Mouse (Mus musculus) neural tube, embryonic 13.5 days (tissue): ENCODE results near the gene Vangl2. TPM values are rescaled to one million over a fixed set of nuclear protein-coding genes. Genes with fewer than 3 reads are reported as not detected.
"Not testable (repeated sequence)": the region's sequence is repeated elsewhere in the genome, so short reads cannot be mapped to it uniquely, and the experiment has no call there.

Source experiments
- ATAC-seq: fragments of 200-750 bp; cut with Nextera tagmentation; 2 replicates; pipeline ENCODE4 v1.8.0; 2017; ENCODE audit warnings: low read depth, mild to moderate bottlenecking, moderate TSS enrichment, moderate library complexity
- H3K27ac ChIP-seq: fragments of 300-500 bp; sonication (generic); replicated peaks from 2 replicates; pipeline ENCODE4 v1.5.1; 2015; ENCODE audit warnings: moderate library complexity, mild to moderate bottlenecking, inconsistent platforms
- H3K27me3 ChIP-seq: fragments of 300-500 bp; sonication (generic); 2 replicates; pipeline ENCODE4 v1.6.1; 2015; ENCODE audit warnings: mild to moderate bottlenecking, inconsistent platforms
- H3K36me3 ChIP-seq: fragments of 300-500 bp; sonication (generic); 2 replicates; pipeline ENCODE4 v1.6.1; 2015; ENCODE audit warnings: mild to moderate bottlenecking, inconsistent platforms
- H3K4me1 ChIP-seq: fragments of 300-500 bp; sonication (generic); replicated peaks from 2 replicates; pipeline ENCODE4 v1.6.1; 2015; ENCODE audit warnings: inconsistent platforms
- H3K4me2 ChIP-seq: fragments of 300-500 bp; sonication (generic); 2 replicates; pipeline ENCODE4 v1.6.1; 2015; ENCODE audit warnings: inconsistent platforms, mild to moderate bottlenecking, moderate library complexity
- H3K4me3 ChIP-seq: fragments of 300-500 bp; sonication (generic); 2 replicates; pipeline ENCODE4 v1.5.1; 2015; ENCODE audit warnings: mild to moderate bottlenecking, inconsistent platforms
- H3K9ac ChIP-seq: fragments of 300-500 bp; sonication (generic); 2 replicates; pipeline ENCODE4 v1.6.1; 2015; ENCODE audit warnings: moderate library complexity, mild to moderate bottlenecking, inconsistent platforms
- H3K9me3 ChIP-seq: fragments of 300-500 bp; sonication (generic); 2 replicates; pipeline ENCODE4 v1.6.1; 2016; ENCODE audit warnings: inconsistent platforms
- WGBS: fragments of 180-500 bp; shearing (Covaris S2); methylation state at CpG from one replicate; pipeline ENCODE4 v1.1.7; 2015; 5-methylcytosine and 5-hydroxymethylcytosine counted together
- polyA plus RNA-seq: library from polyadenylated mRNA; unstranded; fragments of >200 nt; fragmentation: Nextera tagmentation; extraction: Ambion mirVana; gene quantifications from 2 replicates; pipeline ENCODE4 v1.2.1, GENCODE M21; 2015

The Vangl2 gene
- polyA plus RNA-seq, 1 experiment from 2014 or later = 50.5 TPM

DNA sequence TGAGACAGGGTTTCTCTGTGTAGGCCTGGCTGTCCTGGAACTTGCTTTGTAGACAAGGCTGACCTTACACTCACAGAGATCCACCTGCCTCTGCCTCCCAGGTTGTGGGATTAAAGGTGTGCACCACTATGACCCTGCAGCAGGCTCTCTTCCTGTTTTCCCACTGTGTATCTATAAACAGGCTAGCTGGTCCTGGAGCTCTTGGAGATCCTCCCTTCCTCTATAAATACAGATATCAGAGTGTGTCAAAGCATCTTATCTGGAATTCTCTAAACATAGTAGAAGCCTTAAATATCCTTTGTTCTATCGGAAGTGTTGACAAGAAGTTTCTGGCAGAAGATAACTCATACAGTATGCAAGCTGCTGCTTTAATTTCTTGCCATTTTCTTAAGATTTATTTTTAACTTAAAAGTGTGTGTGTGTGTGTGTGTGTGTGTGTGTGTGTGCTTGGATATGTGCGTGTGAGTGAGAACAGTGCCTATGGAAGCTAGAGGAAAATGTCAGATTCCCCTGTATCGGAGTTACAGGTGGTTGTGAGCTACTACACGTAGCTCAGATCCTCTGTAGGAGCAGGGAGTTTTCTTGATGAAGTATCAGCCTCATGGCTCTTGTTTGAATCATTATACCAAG is 35.2 kb downstream of the Vangl2 start:
- Histone ChIP-seq H3K9ac (no peak overlapping the region), H3K27me3 (no peaks in the 10 kb centered on the region), H3K36me3 (no peaks in the 10 kb centered on the region), H3K9me3 (peaks cover 4% of the 10 kb centered on the region; the same call in 1 of the 2 replicates), H3K4me1 (no peaks in the 10 kb centered on the region), H3K4me2 (no peak overlapping the region), H3K4me3 (no peak overlapping the region), H3K27ac (no peak overlapping the region)
- ATAC-seq = no peak
- 81% methylated on average over 4 of the region's 4 CpGs for WGBS

DNA sequence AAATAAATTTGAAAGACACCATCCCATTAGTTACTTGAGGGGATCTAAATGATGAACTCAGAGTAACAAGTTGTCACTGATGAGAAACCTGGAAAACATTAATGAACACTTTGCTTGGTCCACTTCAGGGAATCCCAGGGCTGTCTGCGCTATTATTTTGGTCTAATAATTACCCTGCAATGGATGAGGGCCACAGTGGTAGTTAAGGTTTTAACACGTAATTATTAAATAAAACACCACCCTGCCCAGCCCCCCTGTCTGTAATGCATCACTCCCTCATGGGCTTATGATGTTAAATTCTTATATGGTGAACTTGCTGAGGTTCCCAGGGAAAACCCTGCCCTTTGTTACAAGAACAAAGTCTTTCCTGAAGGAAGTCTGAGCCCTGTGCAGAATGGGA is 36.4 kb downstream of the Vangl2 start:
- Histone ChIP-seq H3K27ac (no peak overlapping the region), H3K9me3 (peaks cover 10% of the 10 kb centered on the region; the same call in 1 of the 2 replicates), H3K9ac (no peak overlapping the region), H3K36me3 (no peaks in the 10 kb centered on the region), H3K4me3 (no peak overlapping the region), H3K4me1 (no peaks in the 10 kb centered on the region), H3K27me3 (no peaks in the 10 kb centered on the region), H3K4me2 (no peak overlapping the region)
- ATAC-seq = no peak
- 82% methylated on average over 2 of the region's 2 CpGs for WGBS

DNA sequence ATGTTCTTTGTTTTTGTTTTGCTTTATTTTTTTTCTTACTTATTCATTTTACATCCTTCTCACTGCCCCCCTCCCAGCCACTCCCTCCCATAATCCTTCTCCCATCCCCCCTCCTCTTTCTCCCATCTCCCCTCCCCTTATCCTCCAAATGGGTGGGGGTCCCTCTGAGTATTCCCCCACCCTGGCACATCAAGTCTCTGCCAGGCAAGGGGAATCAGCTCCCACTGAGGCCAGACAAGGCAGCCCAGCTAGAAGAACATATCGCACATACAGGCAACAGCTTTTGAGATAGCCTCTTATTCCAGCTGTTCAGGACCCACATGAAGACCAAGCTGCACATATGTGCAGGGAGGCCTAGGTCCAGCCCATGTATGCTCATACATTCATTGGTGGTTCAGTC is 44.1 kb downstream of the Vangl2 start:
- H3K9ac ChIP-seq = no peak overlapping the region
- no peak overlapping the region for H3K4me3 ChIP-seq
- WGBS = 96% methylated on average over 1 of the region's 1 CpGs
- H3K27ac ChIP-seq = no peak overlapping the region
- H3K4me2 ChIP-seq = no peak overlapping the region
- no peak for ATAC-seq
- H3K27me3 ChIP-seq = no peaks in the 10 kb centered on the region
- H3K4me1 ChIP-seq = no peaks in the 10 kb centered on the region
- H3K9me3 ChIP-seq = peaks cover 12% of the 10 kb centered on the region; the same call in 1 of the 2 replicates
- no peaks in the 10 kb centered on the region for H3K36me3 ChIP-seq

DNA sequence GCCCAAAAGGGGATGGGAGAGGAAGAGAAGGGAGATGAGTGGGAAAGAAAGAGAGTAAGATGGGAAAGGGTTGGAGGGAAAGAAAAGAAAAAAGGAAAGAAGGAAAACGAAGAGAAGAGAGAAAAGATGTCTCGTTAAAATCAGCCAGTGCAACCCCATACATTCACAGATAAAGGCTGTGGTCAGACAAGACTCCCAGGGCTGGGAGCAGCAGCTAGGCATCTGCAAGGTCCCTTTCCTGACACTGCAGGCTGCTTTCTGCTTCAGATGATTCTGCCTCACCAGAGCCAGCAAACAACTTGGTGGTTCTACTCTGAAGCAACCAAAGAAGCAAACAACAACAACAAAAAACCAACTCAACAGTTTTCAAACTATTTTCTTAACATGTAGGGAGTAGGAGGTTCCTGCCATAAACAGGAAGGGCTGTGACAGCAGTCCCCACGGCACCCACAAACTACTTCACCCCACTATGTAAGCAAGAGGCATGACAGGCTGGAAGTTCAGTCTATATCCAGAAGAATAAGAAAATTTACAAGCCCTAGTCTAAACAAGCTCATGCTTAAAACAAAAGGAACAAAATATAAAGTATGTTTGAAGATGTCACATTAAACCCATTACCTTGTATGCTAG is 44.8 kb downstream of the Vangl2 start:
- no peaks in the 10 kb centered on the region for H3K4me1 ChIP-seq
- no peak for ATAC-seq
- H3K9ac ChIP-seq = no peak overlapping the region
- no peaks in the 10 kb centered on the region for H3K27me3 ChIP-seq
- H3K36me3 ChIP-seq = no peaks in the 10 kb centered on the region
- H3K9me3 ChIP-seq = peaks cover 12% of the 10 kb centered on the region; the same call in 1 of the 2 replicates
- H3K4me3 ChIP-seq = no peak overlapping the region
- no peak overlapping the region for H3K4me2 ChIP-seq
- no peak overlapping the region for H3K27ac ChIP-seq
- WGBS = 86% methylated on average over 3 of the region's 3 CpGs

DNA sequence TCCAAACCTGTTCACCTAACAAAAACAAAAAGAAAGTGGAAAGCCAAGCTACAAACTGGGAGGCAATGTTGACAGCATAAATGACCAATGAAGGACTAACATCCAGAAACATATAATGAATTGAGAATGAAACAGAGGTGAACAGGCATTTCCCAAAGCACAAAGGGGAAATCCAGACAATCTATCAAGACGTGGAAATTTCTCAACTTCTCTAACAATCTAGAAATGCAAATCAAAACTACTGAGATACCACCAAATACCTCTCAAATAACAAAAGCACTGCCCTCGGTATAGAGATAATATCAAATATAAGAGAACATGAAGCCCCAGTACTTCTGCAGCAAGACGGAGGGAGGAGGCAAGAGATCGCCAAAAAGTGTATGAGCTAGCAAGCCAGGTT is 45.5 kb downstream of the Vangl2 start:
- Histone ChIP-seq H3K9ac (no peak overlapping the region), H3K36me3 (no peaks in the 10 kb centered on the region), H3K9me3 (peaks cover 8% of the 10 kb centered on the region; the same call in 1 of the 2 replicates), H3K4me1 (no peaks in the 10 kb centered on the region), H3K4me3 (no peak overlapping the region), H3K27me3 (no peaks in the 10 kb centered on the region), H3K27ac (no peak overlapping the region), H3K4me2 (no peak overlapping the region)
- 79% methylated on average over 4 of the region's 4 CpGs for WGBS
- ATAC-seq = no peak

DNA sequence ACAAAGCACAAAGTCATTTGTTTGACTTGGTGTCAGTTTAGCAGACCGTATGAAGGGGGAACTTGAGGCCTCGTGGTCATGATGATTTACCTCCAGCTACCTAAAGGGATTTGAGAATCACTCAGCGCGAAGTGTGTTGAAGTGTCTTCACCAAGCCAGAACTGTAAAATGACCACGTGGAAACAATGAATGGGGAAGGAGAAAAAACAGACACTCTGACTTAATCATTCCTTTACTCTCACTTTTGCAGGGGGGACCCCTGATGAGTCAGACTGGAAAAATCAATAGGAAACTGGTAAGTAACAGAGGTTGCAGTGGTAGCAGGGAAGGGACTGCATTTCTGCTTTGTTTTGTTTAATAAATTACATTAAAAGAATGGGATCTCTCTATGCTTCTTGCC is 46.1 kb downstream of the Vangl2 start:
- 67% methylated on average over 5 of the region's 5 CpGs for WGBS
- ATAC-seq = no peak

DNA sequence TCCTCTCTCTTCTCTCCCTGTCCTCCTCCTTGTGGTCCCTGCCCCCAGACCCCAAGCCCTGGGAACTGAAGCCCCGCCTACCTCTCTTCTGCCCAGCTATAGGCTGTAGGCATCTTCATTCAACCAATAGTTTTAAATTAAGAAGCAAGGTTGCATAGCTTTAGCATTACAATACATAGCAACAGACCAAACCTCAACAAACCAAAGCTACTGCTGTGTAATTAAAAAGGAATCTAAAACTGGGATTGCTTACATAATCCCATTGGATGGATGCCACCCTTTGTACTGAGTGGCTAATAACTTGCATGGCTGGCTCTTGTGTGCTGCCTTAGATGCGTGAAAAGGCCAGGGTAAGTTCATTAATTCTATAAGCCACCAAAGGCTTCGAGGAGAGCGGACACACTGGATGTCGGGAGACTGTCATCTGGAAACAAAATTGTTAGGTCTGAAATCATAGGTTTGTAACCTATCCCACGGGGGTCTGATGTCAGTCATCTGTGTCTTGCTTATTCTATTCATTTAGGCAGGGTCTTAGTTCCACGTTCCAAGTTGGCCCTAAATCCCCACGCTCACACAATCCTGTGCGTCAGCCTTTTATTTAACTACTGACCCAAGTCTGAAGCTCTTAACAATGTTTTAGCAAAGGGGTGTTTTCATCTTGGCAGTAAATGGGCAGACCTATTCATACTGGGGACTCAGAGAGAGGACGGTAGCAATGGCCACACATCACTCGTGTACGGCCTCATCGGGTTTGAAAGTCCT is 48.1 kb downstream of the Vangl2 start:
- H3K9ac ChIP-seq = no peak overlapping the region
- H3K27ac ChIP-seq = no peak overlapping the region
- H3K4me2 ChIP-seq = no peak overlapping the region
- no peak for ATAC-seq
- no peaks in the 10 kb centered on the region for H3K36me3 ChIP-seq
- no peak overlapping the region for H3K4me3 ChIP-seq
- H3K27me3 ChIP-seq = no peaks in the 10 kb centered on the region
- no peaks in the 10 kb centered on the region for H3K9me3 ChIP-seq
- 82% methylated on average over 13 of the region's 13 CpGs for WGBS
- H3K4me1 ChIP-seq = no peaks in the 10 kb centered on the region

More for the DNA sequence above, 46.1 kb downstream of the Vangl2 start:
- Histone ChIP-seq H3K27me3 (no peaks in the 10 kb centered on the region), H3K27ac (no peak overlapping the region), H3K4me1 (no peaks in the 10 kb centered on the region), H3K36me3 (no peaks in the 10 kb centered on the region), H3K4me2 (no peak overlapping the region), H3K9ac (no peak overlapping the region), H3K4me3 (no peak overlapping the region), H3K9me3 (0 out of 2 replicates have a peak, but pooled peaks cover 5% of the 10 kb centered on the region)

DNA sequence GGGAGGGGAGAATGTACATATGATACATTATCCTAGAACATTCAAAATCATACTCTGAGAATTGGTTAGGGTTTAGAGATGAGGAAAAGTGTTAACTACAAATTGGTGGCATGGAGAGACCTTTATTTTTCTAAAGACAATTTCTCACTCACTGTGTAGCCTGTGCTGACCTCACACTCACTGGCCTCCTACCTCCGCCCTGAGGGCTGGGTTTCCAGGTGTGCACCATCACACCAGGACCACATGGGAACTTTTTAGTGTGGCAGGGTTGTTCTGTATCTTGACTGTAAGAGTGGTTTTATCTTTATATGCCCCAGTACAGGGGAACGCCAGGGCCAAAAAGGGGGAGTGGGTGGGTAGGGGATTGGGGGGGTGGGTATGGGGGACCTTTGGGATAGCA is 50.4 kb downstream of the Vangl2 start:
- H3K4me2 ChIP-seq = no peak overlapping the region
- WGBS = 95% methylated on average over 2 of the region's 2 CpGs
- no peak for ATAC-seq
- no peak overlapping the region for H3K9ac ChIP-seq
- H3K9me3 ChIP-seq = no peaks in the 10 kb centered on the region
- no peaks in the 10 kb centered on the region for H3K4me1 ChIP-seq
- H3K27ac ChIP-seq = no peak overlapping the region
- H3K27me3 ChIP-seq = no peaks in the 10 kb centered on the region
- no peaks in the 10 kb centered on the region for H3K36me3 ChIP-seq
- no peak overlapping the region for H3K4me3 ChIP-seq

DNA sequence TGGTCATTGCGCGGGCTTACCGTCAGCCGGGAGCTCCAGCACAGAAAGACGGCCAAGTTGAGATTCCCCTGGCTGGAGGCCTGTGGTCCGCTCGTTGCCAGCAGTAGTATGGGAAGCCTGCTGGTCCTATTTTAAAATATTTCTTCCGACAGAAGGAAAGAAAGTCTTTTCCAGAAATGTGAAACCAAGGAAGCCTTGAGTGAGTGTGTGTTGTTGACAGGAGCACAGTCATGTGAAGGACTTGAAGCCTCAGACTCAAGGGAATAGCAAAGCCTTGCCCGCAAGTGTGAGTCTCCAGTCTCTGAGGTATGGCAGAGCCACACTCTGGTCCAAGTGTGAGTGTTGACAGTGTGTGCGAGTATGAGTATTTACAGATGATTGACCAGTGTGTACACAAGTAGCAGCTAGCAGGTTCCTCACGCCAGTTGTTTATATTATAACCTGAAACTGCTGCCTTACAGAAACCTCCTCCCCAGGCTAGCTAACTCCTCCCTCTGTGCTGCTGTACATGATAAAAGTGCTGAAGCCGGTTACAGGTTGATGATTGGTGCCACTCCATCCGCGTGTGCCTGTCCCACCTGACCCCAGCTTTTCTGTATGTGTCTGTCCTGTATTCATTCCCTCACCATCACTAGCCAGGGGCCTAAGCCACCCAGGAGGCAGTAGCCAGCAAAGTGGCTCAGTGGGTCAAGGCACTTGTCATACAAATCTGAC is 51.3 kb downstream of the Vangl2 start:
- no peak overlapping the region for H3K4me2 ChIP-seq
- H3K4me1 ChIP-seq = no peaks in the 10 kb centered on the region
- no peaks in the 10 kb centered on the region for H3K36me3 ChIP-seq
- no peak overlapping the region for H3K9ac ChIP-seq
- ATAC-seq = no peak
- no peaks in the 10 kb centered on the region for H3K27me3 ChIP-seq
- H3K27ac ChIP-seq = no peak overlapping the region
- H3K4me3 ChIP-seq = no peak overlapping the region
- no peaks in the 10 kb centered on the region for H3K9me3 ChIP-seq
- WGBS = 93% methylated on average over 14 of the region's 14 CpGs

DNA sequence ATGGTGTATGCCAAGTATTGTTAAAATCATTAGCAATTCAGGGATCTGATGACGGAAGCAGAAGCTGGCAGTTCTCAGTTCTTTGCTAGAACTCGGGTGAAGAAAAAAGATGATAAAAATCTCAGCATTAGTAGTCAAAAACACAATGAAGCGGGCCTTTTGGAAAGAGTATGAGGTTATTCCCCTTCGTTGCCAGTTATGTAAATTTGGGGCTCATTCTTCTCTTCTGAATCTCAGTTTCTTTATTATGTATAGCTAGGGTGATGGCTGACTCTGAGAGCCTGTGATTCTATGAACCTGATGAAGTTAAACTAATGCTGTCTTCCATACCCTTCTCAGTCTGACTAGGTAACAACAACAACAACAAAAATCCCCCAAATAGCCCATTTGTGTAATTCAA is 52.4 kb downstream of the Vangl2 start:
- ATAC-seq = no peak
- H3K4me2 ChIP-seq = no peak overlapping the region
- H3K4me1 ChIP-seq = peaks cover 6% of the 10 kb centered on the region
- no peak overlapping the region for H3K27ac ChIP-seq
- H3K36me3 ChIP-seq = no peaks in the 10 kb centered on the region
- no peak overlapping the region for H3K9ac ChIP-seq
- WGBS = 93% methylated on average over 4 of the region's 4 CpGs
- no peak overlapping the region for H3K4me3 ChIP-seq
- H3K9me3 ChIP-seq = no peaks in the 10 kb centered on the region
- H3K27me3 ChIP-seq = no peaks in the 10 kb centered on the region

DNA sequence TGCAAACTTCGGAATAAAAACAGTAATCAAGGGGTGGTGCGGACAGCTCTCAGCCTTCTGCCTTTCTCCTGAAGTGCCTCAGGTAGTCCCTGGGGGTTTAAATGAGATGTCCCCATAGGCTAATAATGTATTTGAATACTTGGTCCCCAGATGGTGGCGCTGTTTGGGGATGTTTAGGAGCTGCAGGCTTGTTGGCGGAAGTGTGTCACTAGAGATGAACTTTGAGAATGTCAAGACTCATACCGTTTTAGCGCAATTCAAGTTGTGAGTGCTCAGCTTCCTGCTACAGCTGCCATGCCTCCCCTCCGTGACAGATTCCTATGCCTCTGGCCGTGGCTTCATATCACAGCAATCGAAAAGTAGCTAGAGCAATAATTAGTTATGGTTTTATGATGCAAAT is 52.9 kb downstream of the Vangl2 start:
- Histone ChIP-seq H3K4me2 (no peak overlapping the region), H3K9me3 (no peaks in the 10 kb centered on the region), H3K4me1 (peaks cover 10% of the 10 kb centered on the region), H3K27ac (no peak overlapping the region), H3K4me3 (no peak overlapping the region), H3K27me3 (no peaks in the 10 kb centered on the region), H3K9ac (no peak overlapping the region), H3K36me3 (no peaks in the 10 kb centered on the region)
- WGBS = 91% methylated on average over 9 of the region's 9 CpGs
- no peak for ATAC-seq

DNA sequence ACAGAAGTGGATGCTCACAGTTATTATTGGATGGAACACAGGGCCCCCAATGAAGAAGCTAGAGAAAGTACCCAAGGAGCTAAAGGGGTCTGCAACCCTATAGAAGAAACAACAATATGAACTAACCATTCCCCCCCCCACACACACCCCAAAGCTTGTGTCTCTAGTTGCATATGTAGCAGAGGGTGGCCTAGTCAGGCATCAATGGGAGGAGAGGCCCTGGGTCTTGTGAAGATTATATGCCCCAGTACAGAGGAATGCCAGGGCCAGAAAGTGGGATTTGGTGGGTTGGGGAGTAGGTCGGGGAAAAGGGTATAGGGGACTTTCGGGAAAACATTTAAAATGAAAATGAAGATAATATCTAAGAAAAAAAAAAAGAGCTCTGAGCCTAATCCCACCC is 53.9 kb downstream of the Vangl2 start:
- not testable (repeated sequence) for H3K9me3 ChIP-seq, H3K9ac ChIP-seq, H3K27me3 ChIP-seq, H3K36me3 ChIP-seq, H3K27ac ChIP-seq, H3K4me2 ChIP-seq, ATAC-seq, H3K4me3 ChIP-seq
- WGBS = 96% methylated on average over 2 of the region's 2 CpGs
- H3K4me1 ChIP-seq = peaks cover 14% of the 10 kb centered on the region
